Mouse (Mus musculus): ENCODE results near the gene Mcemp1.

Gene Mcemp1

DNA sequence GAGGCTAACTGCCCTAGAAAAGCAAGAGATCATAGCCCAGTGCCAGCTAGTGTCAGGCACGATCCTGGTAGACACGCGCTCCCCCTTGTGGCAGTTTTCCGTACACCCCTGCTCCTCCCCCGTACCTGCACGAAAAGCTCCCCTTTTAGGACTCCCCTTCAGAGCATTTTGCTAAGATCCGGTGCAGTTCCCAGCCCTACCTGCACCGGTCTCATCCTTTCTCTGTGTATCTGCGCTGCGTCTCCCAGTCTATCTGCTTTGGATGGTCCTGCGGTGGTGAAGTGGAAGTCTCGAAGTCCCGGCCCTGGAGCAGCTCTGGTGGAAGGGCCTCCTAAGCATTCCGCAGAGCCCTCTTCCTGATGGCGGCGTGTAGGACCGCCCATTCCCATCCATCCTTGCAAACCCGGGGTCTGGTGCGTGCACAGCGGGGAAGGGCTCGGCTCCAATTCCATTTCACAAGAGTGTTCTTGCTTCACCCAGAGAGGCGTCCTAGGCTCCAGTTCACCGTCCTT is 6.5 kb downstream of the Mcemp1 start, which contains the start of gene Fcor:
Gene Fcor (minus strand): TSS at position 383 of the 512 bp plus-strand sequence.
- DNase-seq (ENCODE audit: low spot score in 2 of 2), result peak; percentile 91

DNA sequence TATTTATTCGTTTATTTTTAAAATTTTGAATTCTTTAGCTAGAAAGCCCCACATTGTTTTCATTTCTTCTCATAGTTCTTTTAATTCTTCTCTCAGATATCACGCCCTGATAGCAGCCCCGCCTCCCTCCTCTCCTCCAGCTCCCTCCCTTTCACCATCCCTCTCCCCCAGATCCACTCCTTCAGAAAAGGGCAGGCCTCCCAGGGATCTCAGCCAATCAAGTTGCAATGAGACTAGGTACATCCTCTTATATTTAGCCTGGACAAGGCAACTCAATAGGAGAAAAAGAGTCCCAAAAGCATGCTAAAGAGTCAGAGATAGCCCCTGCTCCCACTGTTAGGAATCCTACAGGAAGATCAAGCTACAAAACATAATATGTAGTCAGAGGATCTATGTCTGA is 9.1 kb downstream of the Mcemp1 start:
- no peak for DNase-seq (ENCODE audit: low spot score in 2 of 2)

DNA sequence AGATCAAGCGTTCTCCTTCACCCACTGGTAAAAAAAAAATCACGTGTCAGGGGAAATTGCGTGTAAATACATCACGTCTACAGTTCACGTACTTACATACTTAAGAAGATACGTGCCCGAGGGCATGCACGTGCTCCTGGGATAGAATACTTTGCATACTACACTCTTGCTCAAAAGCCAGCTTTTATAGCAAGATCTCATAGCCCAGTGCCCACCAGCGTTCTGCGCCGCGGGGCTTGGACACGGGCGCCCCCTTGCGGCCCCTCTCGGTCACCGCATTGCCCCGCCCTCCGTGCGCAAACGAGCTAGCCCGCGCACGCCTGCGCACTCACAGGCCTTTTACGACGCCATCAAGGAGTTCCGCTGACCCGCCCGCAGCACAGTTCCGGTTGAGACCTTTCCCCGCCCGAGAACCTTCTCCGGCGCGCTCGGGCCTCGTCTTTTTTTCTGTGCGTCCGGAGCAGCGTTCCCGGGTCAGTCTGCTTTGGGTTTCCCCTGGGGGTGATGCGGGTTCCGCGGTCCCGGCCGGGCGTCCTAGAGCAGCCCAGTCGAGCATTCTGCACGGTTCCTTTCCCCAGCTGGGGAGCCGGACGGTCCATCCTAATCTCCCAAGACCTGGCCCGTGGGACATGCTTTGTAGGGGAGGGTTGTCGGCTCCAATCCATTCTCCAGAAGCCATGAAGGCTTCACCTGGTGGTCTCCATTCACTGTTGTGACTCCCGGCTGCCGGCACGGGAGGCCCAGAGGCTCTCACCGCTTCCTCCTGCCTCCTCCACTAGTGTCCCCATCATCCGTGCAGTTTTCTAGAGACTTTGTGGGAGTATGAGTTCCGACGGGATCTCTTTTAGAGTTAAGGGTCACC is 10.8 kb downstream of the Mcemp1 start, which contains the start of gene Trappc5:
Gene Trappc5 (plus strand): TSS at position 169 of the 862 bp plus-strand sequence.
- peak; percentile 95 to 97 for DNase-seq (ENCODE audit: low spot score in 2 of 2)

DNA sequence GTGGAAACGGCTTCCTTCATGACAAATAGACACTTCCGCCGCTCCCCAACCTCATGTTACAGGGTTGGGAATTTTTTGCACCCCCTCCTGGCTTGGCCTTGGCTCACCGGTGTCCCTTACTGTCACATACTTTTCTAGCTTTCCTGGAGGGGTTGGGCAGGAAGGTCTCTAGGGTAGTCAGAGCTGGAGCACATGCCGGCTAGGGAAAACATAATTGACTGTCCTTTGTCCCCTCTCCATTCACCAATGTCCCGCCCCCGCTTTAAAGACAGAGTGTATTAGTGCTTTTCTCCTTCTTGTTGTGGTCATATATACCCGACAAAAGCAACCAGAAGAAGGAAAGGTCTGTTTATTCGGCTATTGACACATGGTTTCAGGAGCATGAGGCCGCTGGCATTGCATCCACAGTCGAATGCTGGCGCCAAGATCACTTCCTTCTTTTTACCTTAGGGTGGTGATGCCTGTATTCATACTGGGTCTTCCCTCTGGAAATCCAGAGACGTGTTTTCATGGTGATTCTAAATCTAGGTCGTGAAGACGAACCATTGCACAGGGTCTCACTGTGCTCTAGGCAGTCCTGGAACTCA is 11.5 kb downstream of the Mcemp1 start:
- no peak for DNase-seq (ENCODE audit: low spot score in 2 of 2)

DNA sequence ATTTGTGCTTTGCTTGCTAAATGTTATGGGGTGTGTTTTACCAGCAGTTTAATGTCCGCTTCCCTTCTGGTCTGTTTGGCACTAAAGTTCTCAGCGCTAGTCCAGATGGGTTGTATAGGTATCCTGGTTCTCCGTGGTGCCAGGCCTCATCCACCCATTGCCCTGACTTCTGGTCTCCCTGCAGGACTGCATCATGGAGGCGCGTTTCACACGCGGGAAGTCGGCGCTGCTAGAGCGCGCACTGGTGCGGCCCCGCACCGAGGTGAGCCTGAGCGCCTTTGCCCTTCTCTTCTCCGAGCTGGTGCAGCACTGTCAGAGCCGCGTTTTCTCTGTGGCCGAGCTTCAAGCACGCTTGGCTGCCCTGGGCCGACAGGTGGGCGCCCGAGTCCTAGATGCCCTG is 13.3 kb downstream of the Mcemp1 start:
- no peak for DNase-seq (ENCODE audit: low spot score in 2 of 2)

DNA sequence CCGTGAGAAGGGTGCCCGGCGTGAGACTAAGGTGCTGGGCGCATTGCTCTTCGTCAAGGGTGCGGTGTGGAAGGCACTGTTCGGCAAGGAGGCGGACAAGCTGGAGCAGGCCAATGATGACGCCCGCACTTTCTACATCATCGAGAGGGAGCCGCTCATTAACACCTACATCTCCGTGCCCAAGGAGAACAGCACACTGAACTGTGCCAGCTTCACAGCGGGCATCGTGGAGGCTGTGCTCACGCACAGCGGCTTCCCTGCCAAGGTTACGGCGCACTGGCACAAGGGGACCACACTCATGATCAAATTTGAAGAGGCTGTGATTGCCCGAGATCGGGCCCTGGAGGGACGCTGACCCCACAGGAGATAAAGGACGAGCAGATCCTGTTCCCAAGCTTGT is 13.7 kb downstream of the Mcemp1 start:
- no peak for DNase-seq (ENCODE audit: low spot score in 2 of 2)

DNA sequence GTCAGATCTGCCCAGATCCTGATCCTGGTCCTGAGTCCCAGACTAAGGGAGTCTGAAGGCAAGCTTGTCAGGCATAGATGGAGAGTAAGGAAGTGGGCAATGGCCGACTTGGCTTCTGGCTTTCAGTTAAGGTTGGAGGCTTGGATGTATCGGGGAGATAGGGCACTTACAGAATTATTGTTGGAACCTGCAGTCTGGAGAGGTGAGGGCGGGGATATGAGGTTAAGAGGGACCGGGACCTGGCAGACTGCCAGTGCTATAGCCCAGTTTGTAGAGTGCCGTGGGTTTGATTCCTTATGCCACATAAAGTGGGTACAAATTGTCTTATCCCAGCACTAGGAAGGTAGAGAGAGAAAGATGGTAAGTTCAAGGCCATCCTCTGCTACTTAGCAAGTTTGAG is 14.1 kb downstream of the Mcemp1 start:
- no peak for DNase-seq (ENCODE audit: low spot score in 2 of 2)

DNA sequence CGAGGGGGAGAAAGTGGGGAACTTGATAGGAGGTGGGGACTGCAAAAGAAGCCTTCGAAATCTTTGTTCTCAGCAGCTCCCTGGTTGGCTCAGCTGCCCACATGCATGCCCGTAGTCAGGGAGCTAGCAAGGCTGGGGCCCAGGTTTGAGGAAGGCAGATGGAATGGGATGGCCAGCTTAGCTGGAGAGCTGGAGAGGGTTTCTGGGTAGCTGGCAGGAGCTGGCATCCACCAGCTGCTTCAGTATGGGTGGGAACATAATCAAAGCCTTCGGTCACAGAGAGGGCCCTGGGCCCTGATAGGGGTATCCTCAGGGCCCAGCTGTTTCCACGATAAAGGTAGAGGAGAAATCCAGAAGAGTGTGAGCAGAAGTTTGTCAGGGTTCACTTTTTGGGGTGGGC is 16.9 kb downstream of the Mcemp1 start:
- DNase-seq (ENCODE audit: low spot score in 2 of 2), result no peak

DNA sequence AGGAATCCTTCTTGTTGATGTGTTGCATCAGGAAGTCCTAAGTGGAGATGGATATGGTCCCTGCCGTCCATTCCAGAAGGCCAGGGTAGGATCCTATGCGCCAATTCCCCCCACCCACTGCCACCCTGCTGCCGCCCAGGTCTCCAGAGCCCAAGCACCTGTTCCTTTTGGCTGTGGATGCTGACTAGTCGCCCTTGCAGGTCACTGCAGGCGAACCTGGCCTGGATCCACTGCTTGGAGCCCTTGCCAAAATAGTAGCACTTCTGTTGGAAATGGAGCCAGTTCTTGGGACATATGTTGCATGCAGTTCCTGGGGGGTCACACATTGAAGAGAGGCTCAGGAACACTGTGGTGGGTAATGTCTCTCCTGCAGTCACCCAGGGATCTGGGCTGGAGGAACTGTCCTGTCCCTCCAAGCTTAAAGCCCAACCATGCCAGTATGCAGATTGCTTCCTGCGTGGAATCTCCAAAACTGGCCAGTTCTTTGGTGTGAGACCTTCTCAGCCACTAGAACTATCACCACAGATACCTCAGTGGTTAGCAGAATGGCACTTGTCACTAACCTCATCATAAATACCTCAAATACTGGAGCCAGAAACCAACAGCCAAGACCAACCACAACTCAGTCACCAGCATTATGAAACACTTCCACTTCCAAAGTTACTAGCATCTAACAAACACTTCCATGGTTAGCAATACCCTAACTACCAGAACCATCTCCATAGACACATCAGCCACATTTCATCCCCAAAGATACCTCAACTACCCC is 18.0 kb downstream of the Mcemp1 start:
- DNase-seq (ENCODE audit: low spot score in 2 of 2), result no peak

DNA sequence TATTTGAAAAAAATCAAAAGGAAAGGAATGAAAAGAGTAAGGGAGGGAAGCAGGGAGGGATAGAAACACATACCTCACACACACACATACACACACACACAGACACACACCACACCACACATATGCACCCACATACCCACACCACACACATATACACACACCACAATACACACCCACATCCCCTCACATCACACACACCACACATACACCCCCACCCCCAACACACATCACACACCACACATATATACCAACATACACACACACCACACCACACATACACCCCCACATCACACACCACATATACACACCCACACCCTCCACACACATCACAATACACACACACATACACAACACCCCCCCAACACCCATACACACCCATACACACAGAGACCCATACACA is 19.0 kb downstream of the Mcemp1 start:
- no peak for DNase-seq (ENCODE audit: low spot score in 2 of 2)

DNA sequence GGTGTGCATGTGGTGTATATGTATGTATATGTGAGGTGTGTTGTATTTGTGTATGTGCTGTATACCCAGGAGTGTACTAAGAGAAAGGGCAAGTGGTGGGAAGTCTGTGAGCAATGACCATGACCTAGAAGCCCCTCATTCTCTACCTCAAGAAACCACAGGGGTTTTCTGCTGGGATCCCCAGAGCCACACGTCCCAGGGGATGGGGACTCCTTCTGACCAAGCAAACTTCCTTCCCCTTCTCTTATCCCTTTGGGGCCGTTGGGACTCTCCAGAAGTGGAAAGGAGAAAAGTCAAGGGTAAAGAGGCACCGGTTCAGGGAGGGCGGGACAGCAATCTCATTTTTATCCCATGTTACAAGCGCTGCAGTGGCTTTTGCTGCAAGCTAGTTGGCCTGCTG is 19.9 kb downstream of the Mcemp1 start:
- DNase-seq (ENCODE audit: low spot score in 2 of 2), result no peak

DNA sequence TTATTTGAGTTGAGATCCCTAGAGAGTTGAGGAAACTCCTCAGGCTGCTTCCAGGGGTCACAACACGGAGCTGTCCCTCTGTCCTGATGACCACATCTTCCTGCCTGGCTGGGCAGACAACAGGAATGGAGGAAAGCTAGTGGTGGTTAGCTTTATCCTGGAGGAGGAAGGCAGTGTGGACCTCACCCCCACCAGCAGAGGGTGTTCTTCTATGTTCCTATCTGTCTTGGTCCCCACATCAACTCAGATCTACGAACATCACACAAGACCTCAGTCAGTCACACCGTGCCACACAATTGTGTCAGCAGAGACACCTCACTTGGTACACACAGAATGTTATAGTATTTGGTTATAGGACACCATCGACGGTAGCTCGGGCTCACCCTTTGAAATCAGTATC is 22.0 kb downstream of the Mcemp1 start:
- DNase-seq (ENCODE audit: low spot score in 2 of 2), result no peak

DNA sequence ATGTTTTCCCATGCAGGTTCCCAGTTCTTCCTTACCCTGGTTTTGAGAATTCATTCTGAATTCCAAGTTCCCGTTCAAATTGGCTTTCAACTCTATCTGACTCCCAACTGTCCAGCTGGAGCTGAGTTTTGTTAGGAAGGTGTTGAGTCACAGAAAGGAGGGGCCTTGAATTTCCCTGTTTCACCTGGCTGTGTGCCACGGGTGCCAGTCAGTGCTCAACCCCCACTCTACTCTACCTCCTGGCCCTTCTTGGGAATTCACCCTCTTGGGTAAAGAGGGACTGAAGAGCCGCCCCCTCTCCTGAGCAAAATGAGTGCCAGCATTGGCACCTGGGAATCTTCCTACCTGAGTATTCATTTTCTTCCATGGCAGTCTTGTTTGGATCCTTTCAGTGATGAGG is 25.2 kb downstream of the Mcemp1 start:
- DNase-seq (ENCODE audit: low spot score in 2 of 2), result no peak

DNA sequence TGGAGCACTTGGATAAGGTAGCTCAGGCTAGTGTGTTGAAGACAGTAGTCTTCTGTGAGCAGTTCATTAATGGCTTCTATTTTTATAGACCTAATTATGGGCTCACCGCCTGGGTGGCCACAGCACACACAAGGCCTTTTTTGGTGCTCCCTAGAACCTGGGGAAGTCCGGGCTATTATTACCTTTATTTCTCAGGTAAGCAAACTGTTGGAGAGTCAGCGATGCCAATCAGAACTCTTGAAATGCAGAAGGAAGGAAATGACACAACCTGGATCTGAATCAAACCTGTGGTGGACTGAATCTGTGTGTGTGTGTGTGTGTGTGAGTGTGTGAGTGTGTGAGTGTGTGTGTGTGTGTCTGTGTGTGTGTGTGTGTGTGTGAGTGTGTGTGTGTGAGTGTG is 28.6 kb downstream of the Mcemp1 start, which contains the start of gene Fcer2a:
Gene Fcer2a (minus strand): TSS at position 55 of the 400 bp plus-strand sequence.
- no peak for DNase-seq (ENCODE audit: low spot score in 2 of 2)

DNA sequence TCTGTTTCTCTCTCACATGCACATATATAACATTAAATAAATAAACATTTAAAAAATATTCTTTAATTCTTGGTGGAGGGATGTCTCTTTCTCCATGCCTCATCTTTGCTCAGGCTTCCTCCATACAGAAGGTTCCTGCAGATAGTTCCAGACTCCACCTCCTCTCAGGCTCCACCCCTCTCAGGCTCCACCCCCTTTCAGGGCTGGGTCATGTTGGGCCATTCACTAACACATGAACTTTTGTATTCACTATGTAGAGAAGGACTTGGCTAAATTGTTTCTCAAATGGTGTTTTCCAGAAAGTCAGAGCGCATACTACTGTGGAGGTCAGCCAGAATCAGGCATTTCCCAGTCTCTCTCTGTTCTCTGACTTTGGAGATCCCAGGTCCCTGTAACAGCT is 35.9 kb downstream of the Mcemp1 start:
- no peak for DNase-seq (ENCODE audit: low spot score in 2 of 2)

DNA sequence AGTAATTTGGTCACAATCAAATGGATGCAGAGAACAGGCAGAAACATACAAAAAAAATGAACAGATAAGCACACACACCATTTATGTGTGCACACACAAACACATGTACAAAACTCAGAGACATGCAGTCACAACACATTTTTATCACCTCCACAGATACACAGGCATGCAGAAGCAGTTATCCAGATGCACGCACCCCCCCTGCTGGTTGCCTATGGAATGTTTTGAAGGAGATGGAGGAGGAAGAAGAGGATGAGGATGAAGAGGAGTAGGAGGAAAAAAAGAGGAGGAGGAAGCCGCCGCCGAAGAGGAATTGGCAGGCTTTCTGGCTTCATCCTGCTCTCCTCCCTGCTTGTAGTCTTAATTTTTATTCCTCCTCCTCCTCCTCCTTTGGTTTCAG is 40.2 kb downstream of the Mcemp1 start:
- no peak for DNase-seq (ENCODE audit: low spot score in 2 of 2)

DNA sequence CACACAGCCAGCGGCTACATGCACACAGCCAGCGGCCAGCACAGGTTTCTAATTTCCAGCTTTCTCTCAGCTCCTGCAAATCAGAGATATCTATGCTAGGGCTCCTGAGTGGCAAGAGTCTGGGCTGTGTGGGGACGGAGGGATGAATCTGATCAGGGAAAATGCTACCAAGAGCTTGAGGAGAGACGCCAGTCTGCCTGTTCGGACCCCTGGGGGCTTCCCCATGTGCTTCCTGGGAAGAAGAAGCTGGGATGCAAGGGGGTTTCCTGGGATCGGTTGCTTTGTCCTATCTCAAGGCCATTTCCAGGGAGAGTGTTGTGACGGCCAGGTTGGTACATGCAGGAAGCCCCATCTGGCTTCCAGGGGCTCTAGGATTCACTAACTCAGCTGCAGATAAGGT is 42.1 kb downstream of the Mcemp1 start:
- no peak for DNase-seq (ENCODE audit: low spot score in 2 of 2)

DNA sequence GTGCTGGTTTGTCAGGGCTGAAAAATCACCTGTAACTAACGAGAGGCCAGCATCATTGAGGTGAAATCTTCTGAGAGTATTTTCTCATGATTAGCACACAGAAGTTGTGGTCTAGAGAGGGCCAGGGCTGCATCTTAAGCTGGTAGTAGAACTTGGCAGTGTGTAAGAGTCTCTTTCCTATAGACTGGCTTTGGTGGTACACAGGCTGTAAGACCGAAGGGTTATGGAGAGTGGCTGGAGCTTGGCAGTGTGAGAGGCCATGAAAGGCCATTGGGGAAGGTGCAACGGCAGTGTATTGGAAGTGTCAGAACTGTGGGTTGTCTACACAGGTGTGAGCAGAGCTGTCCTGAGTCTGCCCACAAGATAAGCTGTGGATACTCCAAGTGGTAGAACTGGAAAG is 44.8 kb downstream of the Mcemp1 start:
- no peak for DNase-seq (ENCODE audit: low spot score in 2 of 2)

DNA sequence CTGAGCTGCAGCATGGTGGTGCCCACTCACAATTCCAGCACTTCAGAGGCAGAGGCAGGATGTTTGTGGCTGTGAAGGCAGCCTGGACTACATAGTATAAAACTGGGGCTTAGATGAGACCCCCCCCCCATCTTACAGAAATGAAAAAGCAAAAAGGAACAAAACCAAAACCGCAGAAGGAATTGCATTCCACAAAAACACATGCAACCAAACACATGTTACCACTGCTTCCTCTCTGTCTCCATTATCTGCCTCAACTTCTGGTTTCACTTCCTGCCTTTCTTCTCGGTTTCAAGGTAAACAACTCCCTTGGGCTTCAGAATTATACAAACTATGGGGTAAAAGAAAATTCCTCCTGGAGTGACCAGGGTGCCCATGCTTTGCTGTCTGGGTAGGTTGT is 46.1 kb downstream of the Mcemp1 start:
- DNase-seq (ENCODE audit: low spot score in 2 of 2), result no peak

DNA sequence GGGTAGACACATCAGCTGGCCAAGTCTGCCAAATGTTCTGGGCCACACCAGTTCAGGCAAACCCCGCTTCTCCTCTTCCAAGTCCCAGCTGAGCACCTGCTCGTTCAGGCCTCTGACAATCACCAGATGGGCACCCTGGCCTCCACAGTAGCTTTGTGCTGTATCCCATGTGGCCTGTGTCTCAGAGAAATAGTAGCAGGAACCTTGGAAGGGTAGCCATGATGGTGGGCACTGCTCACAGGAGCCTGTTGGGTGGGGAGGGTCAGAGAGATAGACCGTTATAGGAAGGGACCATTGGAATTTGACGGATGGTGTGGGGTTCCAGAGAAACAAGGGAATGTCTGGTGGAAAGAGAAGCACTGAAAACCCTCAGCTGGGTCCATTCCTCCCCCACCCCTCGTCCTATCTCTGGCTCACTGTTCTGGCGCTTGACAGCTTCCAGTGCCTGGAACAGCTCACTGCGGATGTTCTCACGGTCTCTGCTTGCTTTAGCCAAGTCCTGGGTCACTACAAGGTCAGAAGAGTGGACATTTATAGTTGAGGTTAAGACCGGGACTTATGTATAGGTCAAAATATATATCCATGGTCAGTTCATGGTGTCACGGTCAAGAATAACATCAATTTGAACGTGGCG is 51.9 kb downstream of the Mcemp1 start:
- no peak for DNase-seq (ENCODE audit: low spot score in 2 of 2)

DNA sequence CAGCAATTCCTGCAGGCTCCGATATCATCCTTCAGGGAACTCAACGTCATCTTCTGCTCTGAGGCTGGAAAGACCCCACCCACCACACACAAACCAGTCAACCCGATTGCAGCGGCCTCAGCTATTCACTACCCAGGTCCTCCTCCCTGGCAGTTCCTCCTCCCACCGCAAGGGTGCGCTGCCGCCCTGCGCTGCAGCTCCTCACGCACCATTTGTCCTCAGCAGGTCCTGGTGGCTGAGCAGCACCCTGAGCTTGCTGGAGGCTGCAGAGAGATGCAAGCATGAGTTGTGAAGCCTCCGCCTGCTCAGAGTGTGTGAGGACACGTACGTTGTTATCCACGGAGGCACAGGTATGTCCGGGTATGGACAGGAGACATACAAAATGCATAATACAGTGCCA is 53.0 kb downstream of the Mcemp1 start:
- peak; percentile 58 to 62 for DNase-seq (ENCODE audit: low spot score in 2 of 2)
